Mouse (Mus musculus): ENCODE data around the gene Prss38. TPM values are rescaled to one million over a fixed set of nuclear protein-coding genes. Genes with fewer than 3 reads are reported as not detected.
"Not testable (repeated sequence)": the region's sequence is repeated elsewhere in the genome, so short reads cannot be mapped to it uniquely, and the experiment has no call there.

Gene Prss38
- total RNA-seq, 2 experiments from 2014 or later, result not detected

- no peak for ATAC-seq (ENCODE audit: poor library complexity, severe bottlenecking)
Measured at GRCm38 (mm10) chr11:59379547-59379946, 4.1 kb upstream of the Prss38 start.

DNA sequence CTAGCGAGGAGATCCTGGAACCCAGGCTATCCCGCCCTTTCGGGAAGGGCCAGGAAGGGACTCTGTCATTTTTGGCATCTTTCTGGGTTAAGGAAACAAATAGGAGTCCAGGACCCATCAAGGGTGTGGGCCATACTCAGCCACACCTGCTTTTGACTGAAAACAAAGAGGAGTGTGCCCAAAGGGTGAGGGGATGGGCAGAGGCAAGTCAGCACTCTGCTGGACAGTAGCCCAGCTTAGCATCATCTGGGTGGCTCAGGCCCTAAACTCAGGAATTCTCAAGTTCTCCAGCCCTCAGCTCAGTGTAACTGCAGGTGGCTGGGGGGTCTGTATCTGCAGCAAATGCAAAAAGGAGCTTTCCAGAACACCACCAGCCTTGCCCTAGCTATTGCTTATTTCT lies 2.5 kb upstream of the Prss38 start:
- ATAC-seq (ENCODE audit: poor library complexity, severe bottlenecking), result no peak

DNA sequence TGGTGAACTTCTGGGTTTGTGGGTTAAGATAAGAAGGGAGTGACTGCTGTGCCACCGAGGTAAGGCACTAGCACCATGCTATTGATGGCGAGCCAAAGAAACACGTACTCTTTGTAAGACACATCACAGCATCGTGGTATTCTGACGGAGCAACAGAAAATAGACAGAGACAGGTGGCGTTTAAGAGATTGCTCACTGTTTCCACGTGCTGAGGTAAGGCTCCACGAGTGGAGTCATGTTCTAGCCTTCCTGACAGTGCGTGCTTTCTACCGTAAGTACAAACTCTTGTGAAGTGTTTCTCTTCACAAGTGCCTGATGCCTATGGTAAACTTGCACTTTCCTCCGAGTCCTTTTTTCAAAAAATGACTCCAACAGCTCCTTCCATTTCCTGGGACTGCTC lies 5.6 kb downstream of the Prss38 start:
- no peak for ATAC-seq (ENCODE audit: poor library complexity, severe bottlenecking)

DNA sequence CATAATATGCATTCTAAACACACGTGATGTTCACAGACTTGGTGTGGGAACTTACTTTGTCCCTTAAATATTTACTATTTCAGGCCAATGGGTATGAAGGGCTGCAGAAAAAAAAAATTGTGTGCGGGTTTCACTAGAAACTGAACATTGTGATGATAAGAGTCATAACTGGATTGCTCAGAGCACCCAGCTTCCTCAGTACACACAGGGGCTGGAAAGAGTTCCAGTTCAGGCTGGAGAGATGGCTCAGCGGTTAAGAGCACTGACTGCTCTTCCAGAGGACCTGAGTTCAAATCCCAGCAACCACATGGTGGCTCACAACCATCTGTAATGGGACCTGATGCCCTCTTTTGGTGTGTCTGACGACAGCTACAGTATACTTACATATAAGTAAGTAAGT lies 7.5 kb downstream of the Prss38 start:
- not testable (repeated sequence) for ATAC-seq (ENCODE audit: poor library complexity, severe bottlenecking)

DNA sequence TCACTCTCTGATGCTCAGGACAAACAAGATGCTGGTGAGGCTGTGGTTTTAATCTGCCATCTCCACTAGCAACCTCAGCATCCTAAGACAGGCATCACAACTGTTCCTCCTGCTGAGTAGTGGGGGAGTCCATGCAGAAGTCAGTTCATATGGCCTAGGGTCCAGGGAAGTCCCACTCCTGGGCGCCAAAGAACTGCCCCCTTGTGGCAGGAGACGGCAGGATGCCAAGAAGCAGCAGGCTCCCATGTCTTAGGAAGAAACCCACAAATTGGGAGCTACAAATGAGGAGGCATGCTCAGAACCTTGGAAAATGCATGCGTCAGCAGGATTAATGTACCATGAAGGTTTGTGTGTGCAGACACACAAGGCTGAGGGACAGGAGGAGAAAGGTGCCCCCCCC lies 8.8 kb downstream of the Prss38 start:
- no peak for ATAC-seq (ENCODE audit: poor library complexity, severe bottlenecking)

GRCm38 (mm10) chr11:59366031-59366430 lies 9.4 kb downstream of the Prss38 start:
- ATAC-seq (ENCODE audit: poor library complexity, severe bottlenecking), result no peak

GRCm38 (mm10) chr11:59364417-59364816 lies 11.0 kb downstream of the Prss38 start:
- ATAC-seq (ENCODE audit: poor library complexity, severe bottlenecking), result no peak

GRCm38 (mm10) chr11:59364007-59364406 lies 11.4 kb downstream of the Prss38 start:
- ATAC-seq (ENCODE audit: poor library complexity, severe bottlenecking), result no peak

GRCm38 (mm10) chr11:59361291-59361690 lies 14.2 kb downstream of the Prss38 start:
- no peak for ATAC-seq (ENCODE audit: poor library complexity, severe bottlenecking)

DNA sequence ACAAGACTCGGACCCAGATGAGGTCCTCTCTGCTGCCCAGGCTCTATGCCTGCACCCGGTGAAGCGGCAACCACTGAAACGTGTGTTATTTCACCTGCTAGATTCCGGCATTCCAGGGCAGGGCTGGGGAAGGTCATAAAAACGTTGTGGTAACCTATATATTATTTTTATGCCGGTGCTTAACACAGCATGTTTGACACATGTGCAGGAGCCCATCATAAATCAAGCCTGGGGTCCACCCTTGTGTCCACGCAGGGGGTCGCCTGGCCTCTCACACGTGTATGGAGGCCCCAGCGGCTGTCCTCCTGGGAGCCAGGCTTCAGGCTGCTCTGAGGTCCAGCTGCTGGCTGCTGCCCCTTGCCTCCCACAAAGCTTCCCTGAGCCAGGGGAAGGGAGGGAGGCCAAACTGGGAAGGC lies 18.6 kb downstream of the Prss38 start:
- no peak for ATAC-seq (ENCODE audit: poor library complexity, severe bottlenecking)

- ATAC-seq (ENCODE audit: poor library complexity, severe bottlenecking), result no peak
Measured at GRCm38 (mm10) chr11:59354793-59355192, 20.7 kb downstream of the Prss38 start.

GRCm38 (mm10) chr11:59350326-59350725 lies 25.1 kb downstream of the Prss38 start:
- no peak for ATAC-seq (ENCODE audit: poor library complexity, severe bottlenecking)

- no peak for ATAC-seq (ENCODE audit: poor library complexity, severe bottlenecking)
Measured at GRCm38 (mm10) chr11:59346166-59346910, 29.1 kb downstream of the Prss38 start.

GRCm38 (mm10) chr11:59342956-59343355 lies 32.5 kb downstream of the Prss38 start:
- ATAC-seq (ENCODE audit: poor library complexity, severe bottlenecking), result no peak

DNA sequence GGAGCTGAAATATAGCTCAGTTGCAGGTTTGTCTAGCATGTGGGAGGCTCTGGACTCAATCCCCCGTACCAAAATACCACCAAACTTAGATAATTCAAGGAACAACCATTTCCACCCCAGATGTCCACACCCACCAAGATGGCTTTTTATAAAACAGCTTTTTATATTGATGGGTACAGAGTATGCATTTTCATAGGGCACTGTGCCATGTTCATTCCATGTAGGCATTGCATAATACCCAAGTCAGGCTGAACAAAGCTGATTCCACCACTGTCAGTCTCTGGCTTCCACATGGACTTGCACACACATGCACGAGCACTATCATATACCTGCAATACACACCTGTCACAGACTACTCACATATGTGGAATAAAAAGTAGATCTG lies 36.7 kb downstream of the Prss38 start:
- ATAC-seq (ENCODE audit: poor library complexity, severe bottlenecking), result no peak

- no peak for ATAC-seq (ENCODE audit: poor library complexity, severe bottlenecking)
Measured at GRCm38 (mm10) chr11:59337955-59338735, 37.3 kb downstream of the Prss38 start.

DNA sequence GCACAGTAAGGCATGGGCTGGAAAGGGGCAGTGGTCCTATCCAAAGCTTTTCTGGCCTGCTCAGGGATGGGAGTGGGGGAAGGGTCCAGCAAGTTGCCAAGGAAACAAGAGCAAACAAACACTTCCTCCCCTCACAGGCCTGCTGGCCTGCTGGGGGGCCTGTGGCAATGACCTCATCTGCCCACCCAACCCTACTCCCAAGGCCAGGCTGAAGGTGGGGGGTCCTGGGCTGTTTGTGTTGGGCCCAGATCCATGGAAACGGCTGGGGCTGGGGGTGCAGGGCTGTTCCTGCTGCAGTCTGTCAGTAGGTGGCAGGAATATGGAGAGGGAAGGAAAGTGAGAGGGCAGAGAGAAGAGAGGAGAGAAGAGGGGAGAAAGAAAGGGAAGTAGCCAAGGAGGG lies 39.1 kb downstream of the Prss38 start:
- ATAC-seq (ENCODE audit: poor library complexity, severe bottlenecking), result no peak

DNA sequence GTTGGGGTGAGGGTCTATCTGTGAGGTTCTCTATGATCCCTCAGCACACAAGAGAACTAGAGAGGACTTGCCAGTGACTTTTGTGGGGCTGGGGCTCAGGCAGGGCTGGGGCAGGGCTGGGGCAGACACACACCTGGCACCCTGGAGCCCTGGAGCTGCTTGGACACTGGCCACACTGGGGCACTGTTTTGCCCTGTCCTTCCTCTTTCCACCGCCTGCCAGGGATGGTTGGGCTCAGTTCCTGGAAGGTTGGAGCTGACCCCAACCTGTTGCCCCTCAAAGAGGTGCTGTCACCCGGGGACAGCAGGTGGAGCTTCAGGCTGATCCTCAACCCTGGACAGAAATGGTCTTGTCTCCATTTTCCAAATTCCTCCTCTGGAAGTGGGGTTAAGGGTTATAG lies 39.5 kb downstream of the Prss38 start:
- ATAC-seq (ENCODE audit: poor library complexity, severe bottlenecking), result no peak

DNA sequence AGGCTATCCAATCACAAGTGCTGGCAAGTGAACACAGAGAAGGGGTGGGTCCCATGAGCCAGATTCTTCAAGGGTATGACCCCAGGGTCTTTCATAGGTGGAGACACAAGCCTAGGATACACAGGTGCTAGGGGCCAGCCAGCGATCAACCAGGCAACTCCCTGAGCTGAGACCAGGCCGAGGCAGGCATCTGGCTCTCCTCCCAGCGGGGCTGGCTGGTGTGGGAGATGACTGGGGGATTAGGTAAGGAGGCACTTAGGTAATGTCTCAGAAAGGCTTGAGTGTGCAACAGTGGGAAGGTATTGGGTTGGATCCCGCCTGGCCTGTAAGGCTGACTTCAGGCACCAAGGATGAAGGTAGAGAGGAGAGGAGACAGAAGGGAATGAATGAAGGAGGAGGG lies 40.3 kb downstream of the Prss38 start:
- ATAC-seq (ENCODE audit: poor library complexity, severe bottlenecking), result no peak

DNA sequence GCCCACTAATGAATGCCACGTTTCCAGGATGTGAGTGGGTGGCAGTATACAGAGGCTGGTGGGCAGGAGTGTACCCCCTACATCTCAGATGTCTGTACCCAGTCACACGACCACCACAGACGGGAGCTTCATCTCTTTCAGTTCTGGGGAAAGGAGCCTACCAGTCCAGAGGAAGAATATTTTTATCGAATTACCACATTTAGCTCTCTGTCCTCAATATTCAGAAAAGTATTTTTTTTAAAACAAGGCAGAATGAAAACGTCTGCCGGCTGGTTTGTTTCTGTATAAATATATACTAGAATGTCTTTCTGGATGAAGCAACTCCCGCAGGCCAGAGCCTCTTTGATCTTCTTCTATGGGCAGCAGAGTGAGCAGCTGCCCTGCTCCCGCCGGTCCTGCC lies 42.5 kb downstream of the Prss38 start:
- no peak for ATAC-seq (ENCODE audit: poor library complexity, severe bottlenecking)

DNA sequence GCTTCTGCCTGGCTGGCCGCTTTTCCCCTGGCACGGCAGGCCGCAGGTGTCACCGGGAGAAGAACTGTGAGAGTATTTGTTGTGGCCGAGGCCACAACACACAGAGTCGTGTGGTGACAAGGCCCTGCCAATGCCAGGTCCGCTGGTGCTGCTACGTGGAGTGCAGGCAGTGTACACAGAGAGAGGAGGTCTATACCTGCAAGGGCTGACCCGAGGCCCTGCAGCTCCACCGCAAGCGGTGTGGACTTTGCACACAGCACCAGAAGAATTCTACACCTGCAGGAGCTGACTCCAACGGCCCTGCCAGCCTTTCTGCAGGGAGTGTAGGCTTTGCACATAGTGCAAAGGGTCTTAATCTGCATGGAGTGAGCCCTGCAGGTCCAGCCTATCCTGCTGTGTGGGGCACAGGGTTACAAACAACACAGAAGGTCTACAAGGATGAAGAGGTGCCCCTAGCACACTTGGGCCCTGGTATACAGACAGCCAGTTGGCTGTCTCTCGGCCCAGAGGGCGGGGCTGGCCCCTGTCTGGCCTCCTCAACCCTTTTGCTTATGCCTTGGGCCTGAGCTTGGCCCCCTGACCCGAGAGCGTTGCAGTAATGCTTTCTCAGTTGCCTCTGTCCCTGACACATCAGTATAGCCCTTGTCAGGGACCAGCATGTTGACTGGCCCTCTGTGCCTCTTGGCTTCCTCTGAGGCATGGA lies 44.1 kb downstream of the Prss38 start:
- no peak for ATAC-seq (ENCODE audit: poor library complexity, severe bottlenecking)

DNA sequence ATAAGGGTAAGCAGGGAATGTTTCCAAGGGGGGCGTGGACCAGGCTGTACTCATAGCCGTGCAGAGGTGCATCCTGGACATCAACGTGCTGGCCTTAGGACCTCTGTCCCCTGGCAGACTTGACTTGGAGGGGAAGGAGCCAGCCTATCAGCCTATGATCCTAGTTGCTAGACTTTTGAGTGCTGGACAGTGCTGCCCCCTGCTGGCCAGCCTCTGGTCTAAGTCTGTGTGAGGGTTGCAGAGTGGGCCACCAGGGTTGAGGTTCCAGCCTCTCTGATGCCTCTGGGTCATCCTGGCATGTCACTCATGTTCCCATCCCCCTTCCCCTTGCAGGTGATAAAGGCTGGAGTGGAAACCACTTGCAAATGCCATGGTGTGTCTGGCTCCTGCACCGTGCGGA lies 44.9 kb downstream of the Prss38 start:
- 0 out of 2 replicates have a peak, but pooled peaks have one; percentile 47 for ATAC-seq (ENCODE audit: poor library complexity, severe bottlenecking)

Data from megakaryocyte, adult 5-6 weeks (primary cell).